Mouse (Mus musculus): Measurements from ENCODE around the gene Lman1l. TPM values are rescaled to one million over a fixed set of nuclear protein-coding genes. Genes with fewer than 3 reads are reported as not detected.
A peak's percentile ranks its signal among the peaks of the same experiment; 100 is the strongest.

The Lman1l gene
- polyA plus RNA-seq, 1 experiment from 2014 or later = not detected

DNA sequence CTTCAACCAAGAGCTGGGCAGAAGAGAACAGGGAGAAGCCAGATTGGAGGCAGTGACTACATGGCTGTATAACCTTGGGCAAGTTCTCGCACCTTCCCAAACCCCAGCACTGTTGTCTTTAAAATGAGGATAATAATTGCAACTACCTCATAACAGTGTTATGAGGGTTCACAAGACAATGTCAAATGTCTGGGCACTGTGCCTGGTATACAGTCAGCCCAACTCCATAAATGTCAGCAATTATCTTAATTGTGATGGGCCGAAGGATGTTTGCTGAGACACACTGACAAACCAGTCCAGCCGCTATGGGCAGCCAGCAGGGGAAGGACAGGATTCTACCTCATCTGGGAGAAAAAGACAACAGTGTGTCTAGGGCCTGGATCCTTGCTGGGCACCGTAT, 5.8 kb downstream of the Lman1l start:
- H3K27me3 ChIP-seq = 0 out of 2 replicates have a peak, but pooled peaks cover 5% of the 10 kb centered on the region
- peaks cover 6% of the 10 kb centered on the region for H3K4me1 ChIP-seq (replicated peaks)
- H3K27ac ChIP-seq = no peak overlapping the region
- WGBS = 67% methylated on average over 4 of the region's 4 CpGs
- no peaks in the 10 kb centered on the region for H3K36me3 ChIP-seq
- no peak overlapping the region for H3K4me3 ChIP-seq
- ATAC-seq (replicated peaks; ENCODE audit: insufficient number of reproducible peaks, insufficient read depth, low FRiP score, low read depth) = 0 out of 2 replicates have a peak, but pooled peaks have one; percentile 45
- no peaks in the 10 kb centered on the region for H3K9me3 ChIP-seq (replicated peaks)
- H3K9ac ChIP-seq = no peak overlapping the region
- no peak overlapping the region for H3K4me2 ChIP-seq

DNA sequence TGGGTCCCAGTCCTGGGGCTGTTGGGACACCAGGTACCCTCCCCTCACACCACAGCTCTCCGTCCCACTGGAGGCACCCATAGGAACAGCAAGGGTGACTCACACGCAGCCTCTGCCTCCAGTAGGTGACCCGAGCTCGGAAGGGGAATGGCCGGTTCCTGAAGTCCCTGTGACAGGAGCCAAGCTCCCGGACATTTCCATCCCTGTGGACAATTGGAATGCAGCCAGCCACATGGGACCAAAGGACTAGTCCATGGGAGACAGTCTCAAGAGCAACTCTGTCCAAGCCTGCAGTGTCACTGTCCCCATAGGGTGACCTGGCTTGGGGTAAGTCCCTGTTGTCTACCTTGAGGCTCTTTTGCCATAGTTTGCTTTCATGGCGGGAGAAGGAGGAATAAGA, 6.6 kb downstream of the Lman1l start:
- Histone ChIP-seq H3K27me3 (peaks cover 11% of the 10 kb centered on the region; the same call in 1 of the 2 replicates), H3K9me3 (replicated peaks) (no peaks in the 10 kb centered on the region), H3K4me2 (no peak overlapping the region), H3K4me3 (no peak overlapping the region), H3K27ac (no peak overlapping the region), H3K4me1 (replicated peaks) (peaks cover 6% of the 10 kb centered on the region), H3K36me3 (no peaks in the 10 kb centered on the region), H3K9ac (no peak overlapping the region)
- 65% methylated on average over 7 of the region's 7 CpGs for WGBS
- ATAC-seq (replicated peaks; ENCODE audit: insufficient number of reproducible peaks, insufficient read depth, low FRiP score, low read depth) = no peak

DNA sequence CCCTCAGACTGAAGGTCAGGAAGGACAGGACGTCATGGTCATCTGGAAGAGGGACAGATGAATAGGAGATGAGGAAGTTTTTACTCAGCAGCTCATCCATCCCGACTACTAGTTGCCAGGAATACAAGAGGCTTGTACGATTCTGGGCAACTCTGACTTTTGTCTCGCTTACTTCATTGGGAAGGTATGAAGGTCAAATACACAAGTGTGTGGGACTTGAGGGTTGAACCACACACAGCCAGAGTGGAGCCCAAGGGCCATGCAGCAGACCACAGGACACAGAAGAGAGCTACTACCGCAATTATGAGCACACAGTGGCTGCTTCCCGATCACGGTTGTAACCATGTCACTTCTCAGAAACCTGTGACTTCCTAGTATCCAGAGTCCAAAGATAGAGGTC, 8.0 kb downstream of the Lman1l start:
- Histone ChIP-seq H3K4me2 (no peak overlapping the region), H3K36me3 (no peaks in the 10 kb centered on the region), H3K27me3 (peaks cover 22% of the 10 kb centered on the region; the same call in 1 of the 2 replicates), H3K9me3 (replicated peaks) (no peaks in the 10 kb centered on the region), H3K4me3 (no peak overlapping the region), H3K9ac (no peak overlapping the region), H3K4me1 (replicated peaks) (peaks cover 6% of the 10 kb centered on the region), H3K27ac (no peak overlapping the region)
- ATAC-seq (replicated peaks; ENCODE audit: insufficient number of reproducible peaks, insufficient read depth, low FRiP score, low read depth) = no peak
- 55% methylated on average over 7 of the region's 7 CpGs for WGBS

DNA sequence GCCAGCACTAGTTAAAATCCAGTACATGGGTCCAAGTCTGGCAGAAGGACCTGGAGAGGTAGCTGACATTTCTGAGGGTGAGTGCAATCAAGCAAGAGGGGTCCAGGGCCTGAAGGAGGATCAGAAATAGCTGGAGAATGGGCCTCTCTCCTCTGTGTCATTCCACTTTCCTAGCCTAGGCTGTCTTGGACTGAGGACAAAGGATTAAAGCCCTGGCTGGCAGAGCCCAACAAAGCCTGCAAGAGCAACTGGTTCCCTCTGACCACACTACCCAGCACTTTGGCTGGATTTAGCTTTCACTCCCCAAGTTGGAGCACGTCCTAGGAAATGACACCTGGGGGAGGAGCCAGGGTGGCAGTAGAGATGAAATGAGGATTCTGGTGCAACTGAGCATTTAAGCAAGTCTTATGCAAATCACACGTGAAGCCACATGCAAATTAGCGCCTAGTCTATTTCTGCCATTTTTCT, 10.2 kb downstream of the Lman1l start:
- H3K4me3 ChIP-seq = no peak overlapping the region
- peaks cover 43% of the 10 kb centered on the region for H3K27me3 ChIP-seq
- H3K4me1 ChIP-seq (replicated peaks) = peaks cover 6% of the 10 kb centered on the region
- no peak for ATAC-seq (replicated peaks; ENCODE audit: insufficient number of reproducible peaks, insufficient read depth, low FRiP score, low read depth)
- no peak overlapping the region for H3K9ac ChIP-seq
- H3K27ac ChIP-seq = no peak overlapping the region
- H3K9me3 ChIP-seq (replicated peaks) = no peaks in the 10 kb centered on the region
- WGBS = 51% methylated on average over 3 of the region's 3 CpGs
- H3K4me2 ChIP-seq = no peak overlapping the region
- no peaks in the 10 kb centered on the region for H3K36me3 ChIP-seq

DNA sequence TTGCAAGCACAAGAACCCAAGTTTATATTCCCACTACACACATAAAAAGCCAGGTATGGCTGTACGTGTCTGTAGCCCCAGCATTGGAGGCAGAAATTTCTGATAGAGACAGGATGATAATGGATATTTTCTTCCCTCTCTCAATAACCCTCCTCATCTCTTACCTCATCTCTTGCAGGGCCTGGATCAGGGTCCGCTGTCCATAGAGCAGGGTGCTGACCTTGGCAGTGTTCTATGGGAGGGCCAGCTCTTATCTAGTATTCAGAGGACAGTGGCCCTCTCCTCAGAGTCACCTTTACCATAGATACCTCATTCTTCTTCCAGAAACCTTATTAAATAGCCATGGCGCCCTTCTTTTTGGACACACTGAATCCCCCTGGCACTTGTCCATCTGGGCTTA, 10.8 kb downstream of the Lman1l start:
- Histone ChIP-seq H3K4me2 (no peak overlapping the region), H3K4me1 (replicated peaks) (peaks cover 3% of the 10 kb centered on the region), H3K4me3 (no peak overlapping the region), H3K9me3 (replicated peaks) (no peaks in the 10 kb centered on the region), H3K36me3 (no peaks in the 10 kb centered on the region), H3K27me3 (peaks cover 48% of the 10 kb centered on the region), H3K27ac (no peak overlapping the region), H3K9ac (no peak overlapping the region)
- no peak for ATAC-seq (replicated peaks; ENCODE audit: insufficient number of reproducible peaks, insufficient read depth, low FRiP score, low read depth)
- WGBS = 49% methylated on average over 3 of the region's 3 CpGs

DNA sequence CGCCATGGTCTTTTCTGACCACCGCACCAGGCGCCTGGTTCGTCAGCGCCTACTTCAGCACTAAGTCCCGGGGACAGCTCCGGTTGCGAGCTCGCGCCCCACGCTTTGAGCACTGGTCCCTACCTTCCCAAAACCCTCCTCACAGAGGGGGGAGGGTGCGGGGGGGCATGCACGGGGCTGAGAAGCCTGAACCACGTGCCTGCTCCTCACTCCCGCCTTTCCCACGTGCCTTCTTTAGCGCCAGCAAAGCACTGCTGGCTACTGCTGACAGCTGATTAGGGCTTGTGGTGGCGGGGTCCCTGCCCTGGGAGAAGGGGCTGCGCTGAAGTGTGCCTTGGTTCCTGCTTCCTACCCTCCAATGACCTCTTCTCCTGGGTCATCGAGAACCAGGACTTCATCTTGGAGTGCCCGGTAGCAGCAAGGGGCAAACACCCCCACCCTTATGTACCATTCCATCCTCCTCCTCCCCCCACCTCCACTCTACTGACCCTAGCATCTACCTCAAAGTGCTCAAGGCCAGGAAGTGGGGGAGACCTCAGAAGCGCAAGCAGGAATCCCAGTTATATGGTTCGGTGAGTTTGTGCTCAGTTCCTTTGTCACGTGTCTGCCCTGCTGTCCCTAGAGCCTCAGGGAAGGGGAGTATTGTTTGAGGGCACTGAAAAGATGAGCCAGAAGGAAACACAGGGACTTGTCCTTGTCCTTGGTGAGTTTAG, 14.3 kb downstream of the Lman1l start, which contains the start of gene Cplx3:
Gene Cplx3 (minus strand): TSS at position 143 of the 713 bp plus-strand sequence.
- Histone ChIP-seq H3K36me3 (no peaks in the 10 kb centered on the region), H3K4me3 (no peak within 1 kb of the TSS), H3K27ac (no peak within 1 kb of the TSS), H3K9me3 (replicated peaks) (no peaks in the 10 kb centered on the region), H3K4me1 (replicated peaks) (peaks cover 12% of the 10 kb centered on the region), H3K27me3 (peaks cover 54% of the 10 kb centered on the region), H3K4me2 (no peak within 1 kb of the TSS), H3K9ac (no peak within 1 kb of the TSS)
- ATAC-seq (replicated peaks; ENCODE audit: insufficient number of reproducible peaks, insufficient read depth, low FRiP score, low read depth) = peak; percentile 54; the same call in 1 of the 2 replicates
- 5% methylated on average over 24 of the region's 24 CpGs for WGBS

DNA sequence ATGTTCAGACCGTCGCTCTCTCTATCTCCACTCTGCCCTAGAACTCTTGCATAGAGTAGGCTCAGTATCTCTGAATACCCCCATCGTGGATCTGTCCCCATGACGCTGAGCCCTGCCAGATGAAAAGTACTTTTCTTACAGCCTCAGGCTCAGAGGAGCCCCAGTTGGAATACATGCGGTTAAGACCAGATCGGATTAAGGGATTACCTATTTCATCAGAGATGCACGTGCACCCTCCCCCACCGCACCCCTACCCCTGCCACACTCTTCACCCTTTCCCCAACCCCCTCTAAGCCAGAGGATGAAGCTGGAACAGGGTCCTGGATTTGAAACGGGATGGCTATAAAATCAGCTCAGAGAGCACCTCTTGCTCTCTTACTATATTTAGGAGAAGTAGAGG, 15.1 kb downstream of the Lman1l start:
- no peaks in the 10 kb centered on the region for H3K36me3 ChIP-seq
- H3K27me3 ChIP-seq = peaks cover 54% of the 10 kb centered on the region
- H3K4me2 ChIP-seq = no peak overlapping the region
- H3K27ac ChIP-seq = no peak overlapping the region
- no peak overlapping the region for H3K4me3 ChIP-seq
- WGBS = 17% methylated on average over 9 of the region's 9 CpGs
- peaks cover 20% of the 10 kb centered on the region for H3K4me1 ChIP-seq (replicated peaks)
- no peaks in the 10 kb centered on the region for H3K9me3 ChIP-seq (replicated peaks)
- no peak overlapping the region for H3K9ac ChIP-seq
- ATAC-seq (replicated peaks; ENCODE audit: insufficient number of reproducible peaks, insufficient read depth, low FRiP score, low read depth) = no peak

DNA sequence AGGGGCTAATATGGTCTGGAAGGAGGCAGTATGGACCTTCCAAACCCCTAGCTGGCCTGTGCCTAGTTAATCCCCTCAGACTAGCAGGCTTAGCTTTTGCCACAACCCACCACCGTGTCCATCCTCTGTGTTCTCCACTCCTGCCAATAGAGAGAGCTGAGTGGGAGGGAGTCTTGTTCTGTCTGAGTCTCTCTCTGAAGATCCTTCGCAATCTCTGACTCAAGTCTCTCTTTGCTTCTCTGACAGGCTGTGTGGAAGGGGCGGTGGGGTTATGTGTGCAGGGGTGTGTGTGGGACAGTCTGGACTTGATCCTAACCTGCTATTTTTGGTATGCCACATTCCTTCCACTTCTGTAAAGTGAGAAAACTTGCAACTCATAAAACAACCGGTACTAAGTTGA, 15.7 kb downstream of the Lman1l start:
- 71% methylated on average over 4 of the region's 4 CpGs for WGBS
- Histone ChIP-seq H3K36me3 (no peaks in the 10 kb centered on the region), H3K27ac (no peak overlapping the region), H3K4me2 (no peak overlapping the region), H3K9me3 (replicated peaks) (no peaks in the 10 kb centered on the region), H3K4me1 (replicated peaks) (peaks cover 23% of the 10 kb centered on the region), H3K4me3 (no peak overlapping the region), H3K9ac (no peak overlapping the region), H3K27me3 (peaks cover 54% of the 10 kb centered on the region)
- ATAC-seq (replicated peaks; ENCODE audit: insufficient number of reproducible peaks, insufficient read depth, low FRiP score, low read depth) = no peak

DNA sequence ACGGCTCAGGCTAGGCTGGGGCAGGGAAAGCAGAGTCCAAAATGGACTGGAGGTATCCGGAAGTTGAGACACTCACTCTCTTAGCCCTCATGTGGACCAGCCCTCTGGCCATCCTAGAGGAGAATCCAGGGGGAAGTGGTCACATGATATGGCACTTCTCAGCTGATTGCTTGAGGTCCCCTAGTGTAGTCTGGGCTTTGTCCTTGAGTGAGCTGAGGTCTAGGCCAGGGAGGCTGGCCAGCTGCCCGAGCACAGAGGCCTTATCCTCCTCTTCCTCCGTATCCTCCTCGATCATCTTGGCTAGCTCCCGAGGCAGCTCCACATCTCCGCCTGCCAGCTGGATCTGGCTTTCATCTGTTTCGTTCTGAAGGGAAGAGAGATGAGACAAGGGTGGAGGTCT, 18.5 kb downstream of the Lman1l start:
- Histone ChIP-seq H3K4me1 (replicated peaks) (peaks cover 36% of the 10 kb centered on the region), H3K4me3 (no peak overlapping the region), H3K9me3 (replicated peaks) (no peaks in the 10 kb centered on the region), H3K27me3 (peaks cover 34% of the 10 kb centered on the region), H3K27ac (no peak overlapping the region), H3K4me2 (no peak overlapping the region), H3K9ac (no peak overlapping the region), H3K36me3 (no peaks in the 10 kb centered on the region)
- 38% methylated on average over 8 of the region's 8 CpGs for WGBS
- ATAC-seq (replicated peaks; ENCODE audit: insufficient number of reproducible peaks, insufficient read depth, low FRiP score, low read depth) = no peak

DNA sequence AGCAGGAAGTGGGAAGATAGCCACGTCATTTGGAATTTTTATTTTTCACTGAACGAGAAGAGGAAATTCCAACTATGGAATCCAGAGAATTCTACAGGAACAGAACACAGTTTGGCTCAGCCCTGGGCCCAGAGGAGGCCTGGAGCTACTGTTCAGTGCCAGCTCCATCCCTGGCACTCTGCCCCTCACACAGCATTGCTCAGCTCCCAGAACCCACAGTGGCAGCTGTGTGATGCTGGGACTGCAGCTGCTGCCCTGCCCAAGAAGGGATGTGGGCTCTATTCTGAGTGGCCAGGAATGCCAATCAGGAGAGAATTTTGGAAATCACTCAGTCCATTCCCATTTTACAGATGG, 19.2 kb downstream of the Lman1l start:
- Histone ChIP-seq H3K4me1 (replicated peaks) (peaks cover 37% of the 10 kb centered on the region), H3K9ac (no peak overlapping the region), H3K4me2 (no peak overlapping the region), H3K27ac (no peak overlapping the region), H3K4me3 (no peak overlapping the region), H3K36me3 (no peaks in the 10 kb centered on the region), H3K27me3 (peaks cover 26% of the 10 kb centered on the region), H3K9me3 (replicated peaks) (no peaks in the 10 kb centered on the region)
- no peak for ATAC-seq (replicated peaks; ENCODE audit: insufficient number of reproducible peaks, insufficient read depth, low FRiP score, low read depth)
- 29% methylated on average over 2 of the region's 2 CpGs for WGBS

DNA sequence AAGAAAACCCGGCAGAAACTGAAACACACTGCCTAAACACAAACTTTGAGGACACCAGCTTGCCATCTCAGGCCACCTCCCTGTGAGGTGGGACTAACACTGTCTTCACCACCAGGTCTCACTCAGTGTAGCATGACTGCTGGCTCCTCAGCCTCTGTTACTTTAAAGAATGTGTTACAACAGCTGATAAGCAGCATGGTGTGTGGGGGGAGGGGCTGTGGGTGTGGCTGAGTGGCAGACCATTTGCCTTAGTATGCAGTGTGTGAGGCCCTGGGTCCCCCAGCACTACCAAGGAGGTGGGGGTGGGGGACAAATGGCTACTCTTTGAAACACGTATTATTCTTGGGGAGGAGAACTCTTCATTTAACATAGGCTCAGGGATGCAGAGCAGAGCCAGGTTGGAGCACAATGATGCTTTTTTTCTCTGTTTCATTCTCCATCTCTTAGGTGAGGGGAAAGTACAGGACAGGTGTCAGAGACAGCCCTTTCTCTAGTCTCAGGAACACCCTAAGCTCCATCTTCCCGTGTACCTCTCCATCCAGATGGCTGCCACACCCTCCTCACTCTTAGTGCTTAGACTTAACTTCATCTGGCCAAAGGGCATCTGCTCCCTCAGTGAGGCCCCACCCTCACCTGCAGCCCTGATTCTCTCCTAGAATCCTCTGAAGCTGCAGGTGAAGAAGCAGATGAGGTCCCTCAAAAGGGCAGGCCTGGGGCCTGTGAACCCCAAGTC, 19.8 kb downstream of the Lman1l start:
- Histone ChIP-seq H3K27me3 (peaks cover 21% of the 10 kb centered on the region), H3K9me3 (replicated peaks) (no peaks in the 10 kb centered on the region), H3K4me1 (replicated peaks) (peaks cover 37% of the 10 kb centered on the region), H3K9ac (no peak overlapping the region), H3K4me2 (no peak overlapping the region), H3K27ac (no peak overlapping the region), H3K36me3 (0 out of 2 replicates have a peak, but pooled peaks cover 4% of the 10 kb centered on the region), H3K4me3 (no peak overlapping the region)
- ATAC-seq (replicated peaks; ENCODE audit: insufficient number of reproducible peaks, insufficient read depth, low FRiP score, low read depth) = peak; percentile 68
- WGBS = 9% methylated on average over 3 of the region's 3 CpGs

All from heart, embryonic 15.5 days (tissue).